Comparison of ENCODE assay signal across 10 mouse cellular contexts in genomic region chr12:108270240-108270919, GRCm38 (mm10). TPM values are rescaled to one million over a fixed set of nuclear protein-coding genes. Genes with fewer than 3 reads are reported as not detected.
A peak's percentile ranks its signal among the peaks of the same experiment; 100 is the strongest.
DNase-seq lines count a peak whose midpoint lies in the region; ATAC-seq lines count a peak whose summit lies in the region.
"Had no signal": no experiment of that assay in that cellular context is flagged by ENCODE, and none has a peak within 500 bp of the region (broad histone marks: within the 10 kb centered on the region; RNA-seq: fewer than 3 reads in every experiment).

No protein-coding gene starts in this region.

- DNase-seq in forebrain, embryonic 10.5 days (ENCODE audit: extremely low spot score, low spot score): no peak
- DNase-seq in forebrain, embryonic 11.5 days (ENCODE audit: low spot score): no peak
- DNase-seq in embryonic facial prominence, embryonic 10.5 days (ENCODE audit: low spot score): no peak
- DNase-seq in spleen, postnatal 14 days (ENCODE audit: low spot score in 2 of 2): no peak
- DNase-seq in urinary bladder, adult 18-20 months (ENCODE audit: low spot score in 2 of 2): no peak
- no peak for DNase-seq in kidney, postnatal 4 days
- DNase-seq: kidney, postnatal 10 days; right cerebral cortex, postnatal 14 days had no signal

- H3K27me3 ChIP-seq in forebrain, embryonic 10.5 days (ENCODE audit: poor library complexity, severe bottlenecking): no peaks in the 10 kb centered on the region; the same call in 1 of the 2 replicates
- H3K27me3 ChIP-seq in forebrain, embryonic 11.5 days (ENCODE audit: control insufficient read depth, insufficient read depth, low read length): no peaks in the 10 kb centered on the region
- H3K27me3 ChIP-seq in embryonic facial prominence, embryonic 10.5 days (replicated peaks; ENCODE audit: low read depth, poor library complexity, severe bottlenecking): no peaks in the 10 kb centered on the region
- H3K27me3 ChIP-seq in hindbrain, embryonic 13.5 days: no peaks in the 10 kb centered on the region
- no peaks in the 10 kb centered on the region for H3K27me3 ChIP-seq in midbrain, embryonic 12.5 days

- ATAC-seq in forebrain, embryonic 11.5 days (replicated peaks; ENCODE audit: low FRiP score): no peak
- ATAC-seq in hindbrain, embryonic 13.5 days (ENCODE audit: low FRiP score): no peak
- ATAC-seq in midbrain, embryonic 12.5 days (ENCODE audit: low FRiP score, low read depth): no peak

- peaks cover 46% of the 10 kb centered on the region for H3K36me3 ChIP-seq in forebrain, embryonic 10.5 days (replicated peaks)
- no peaks in the 10 kb centered on the region for H3K36me3 ChIP-seq in forebrain, embryonic 11.5 days (ENCODE audit: control insufficient read depth, insufficient read depth, low read length)
- peaks cover 39% of the 10 kb centered on the region for H3K36me3 ChIP-seq in embryonic facial prominence, embryonic 10.5 days (replicated peaks)
- H3K36me3 ChIP-seq in hindbrain, embryonic 13.5 days: no peaks in the 10 kb centered on the region
- H3K36me3 ChIP-seq in midbrain, embryonic 12.5 days: 0 out of 2 replicates have a peak, but pooled peaks cover 7% of the 10 kb centered on the region

- no peak overlapping the region for H3K4me2 ChIP-seq in forebrain, embryonic 11.5 days (ENCODE audit: low read depth, low read length, severe bottlenecking)
- H3K4me2 ChIP-seq in hindbrain, embryonic 13.5 days: peak overlapping the region; percentile 81
- H3K4me2 ChIP-seq in midbrain, embryonic 12.5 days (replicated peaks): peak overlapping the region; percentile 99

- H3K27ac ChIP-seq in forebrain, embryonic 10.5 days: peak overlapping the region; percentile 52
- no peak overlapping the region for H3K27ac ChIP-seq in forebrain, embryonic 11.5 days (ENCODE audit: low read depth, low read length)
- H3K27ac ChIP-seq in embryonic facial prominence, embryonic 10.5 days (replicated peaks): 0 out of 2 replicates have a peak overlapping the region, but pooled peaks have one; percentile 48
- H3K27ac ChIP-seq in hindbrain, embryonic 13.5 days: 0 out of 2 replicates have a peak overlapping the region, but pooled peaks have one; percentile 42
- H3K27ac ChIP-seq in midbrain, embryonic 12.5 days (replicated peaks): 0 out of 2 replicates have a peak overlapping the region, but pooled peaks have one; percentile 47

- H3K9me3 ChIP-seq in forebrain, embryonic 10.5 days: no peaks in the 10 kb centered on the region
- no peaks in the 10 kb centered on the region for H3K9me3 ChIP-seq in forebrain, embryonic 11.5 days (ENCODE audit: control insufficient read depth, low read length)
- H3K9me3 ChIP-seq in embryonic facial prominence, embryonic 10.5 days: no peaks in the 10 kb centered on the region
- H3K9me3 ChIP-seq in hindbrain, embryonic 13.5 days: no peaks in the 10 kb centered on the region
- no peaks in the 10 kb centered on the region for H3K9me3 ChIP-seq in midbrain, embryonic 12.5 days

- peaks cover 98% of the 10 kb centered on the region for H3K4me1 ChIP-seq in forebrain, embryonic 10.5 days
- peaks cover 45% of the 10 kb centered on the region for H3K4me1 ChIP-seq in forebrain, embryonic 11.5 days (replicated peaks; ENCODE audit: control insufficient read depth, insufficient read depth, low read length)
- peaks cover 93% of the 10 kb centered on the region for H3K4me1 ChIP-seq in embryonic facial prominence, embryonic 10.5 days
- H3K4me1 ChIP-seq in hindbrain, embryonic 13.5 days (replicated peaks): peaks cover 91% of the 10 kb centered on the region
- peaks cover 84% of the 10 kb centered on the region for H3K4me1 ChIP-seq in midbrain, embryonic 12.5 days

- 67% methylated on average over 13 of the region's 13 CpGs for WGBS in forebrain, embryonic 10.5 days
- 58% methylated on average over 13 of the region's 13 CpGs for WGBS in forebrain, embryonic 11.5 days
- WGBS in embryonic facial prominence, embryonic 10.5 days: 62% methylated on average over 13 of the region's 13 CpGs
- 53% methylated on average over 11 of the region's 13 CpGs for WGBS in hindbrain, embryonic 13.5 days
- WGBS in midbrain, embryonic 12.5 days: 59% methylated on average over 13 of the region's 13 CpGs

- no peak overlapping the region for H3K9ac ChIP-seq in forebrain, embryonic 11.5 days (ENCODE audit: low read length)
- H3K9ac ChIP-seq in hindbrain, embryonic 13.5 days: peak overlapping the region; percentile 94
- H3K9ac ChIP-seq in midbrain, embryonic 12.5 days (replicated peaks): peak overlapping the region; percentile 47; the same call in 1 of the 2 replicates

- peak overlapping the region; percentile 16; the same call in 1 of the 2 replicates for H3K4me3 ChIP-seq in forebrain, embryonic 10.5 days
- H3K4me3 ChIP-seq in forebrain, embryonic 11.5 days (ENCODE audit: low read depth, low read length): no peak overlapping the region
- peak overlapping the region; percentile 26; the same call in 1 of the 2 replicates for H3K4me3 ChIP-seq in embryonic facial prominence, embryonic 10.5 days
- peak overlapping the region; percentile 88 for H3K4me3 ChIP-seq in hindbrain, embryonic 13.5 days
- peak overlapping the region; percentile 17; the same call in 1 of the 2 replicates for H3K4me3 ChIP-seq in midbrain, embryonic 12.5 days

RNA-seq across cellular contexts. Expression of gene Ccdc85c, which starts 4.8 kb away (rescaled TPM):
- 13.5 and 14.6 TPM in 2 replicates for polyA plus RNA-seq in forebrain, embryonic 10.5 days (2016; fragmentation: Nextera tagmentation; extraction: Ambion mirVana)
- polyA plus RNA-seq in forebrain, embryonic 11.5 days (2014; fragmentation: Nextera tagmentation; extraction: Ambion mirVana): 18.0 and 18.8 TPM in 2 replicates
- polyA plus RNA-seq in embryonic facial prominence, embryonic 10.5 days (2016; fragmentation: Nextera tagmentation; extraction: Ambion mirVana): 11.4 and 12.1 TPM in 2 replicates
- polyA plus RNA-seq in hindbrain, embryonic 13.5 days (2015; fragmentation: Nextera tagmentation; extraction: Ambion mirVana): 17.3 and 17.7 TPM in 2 replicates
- 17.0 and 21.6 TPM in 2 replicates for polyA plus RNA-seq in midbrain, embryonic 12.5 days (2016; fragmentation: Nextera tagmentation; extraction: Ambion mirVana)

RNA-seq across cellular contexts. Expression of gene Hhipl1, which starts 35.7 kb away (rescaled TPM):
- polyA plus RNA-seq in forebrain, embryonic 10.5 days (2016; fragmentation: Nextera tagmentation; extraction: Ambion mirVana): 2.8 and 3.4 TPM in 2 replicates
- polyA plus RNA-seq in forebrain, embryonic 11.5 days (2014; fragmentation: Nextera tagmentation; extraction: Ambion mirVana): 2.5 and 3.0 TPM in 2 replicates
- polyA plus RNA-seq in embryonic facial prominence, embryonic 10.5 days (2016; fragmentation: Nextera tagmentation; extraction: Ambion mirVana): 0.72 and 0.99 TPM in 2 replicates
- 1.5 and 1.6 TPM in 2 replicates for polyA plus RNA-seq in hindbrain, embryonic 13.5 days (2015; fragmentation: Nextera tagmentation; extraction: Ambion mirVana)
- 5.0 and 6.2 TPM in 2 replicates for polyA plus RNA-seq in midbrain, embryonic 12.5 days (2016; fragmentation: Nextera tagmentation; extraction: Ambion mirVana)
